Mouse (Mus musculus): ENCODE measurements around the gene Il17ra. TPM values are rescaled to one million over a fixed set of nuclear protein-coding genes. Genes with fewer than 3 reads are reported as not detected.

Il17ra gene
- total RNA-seq, 2 experiments from 2014 or later: 76.6 to 93.8 TPM

GRCm38 (mm10) chr6:120469770-120470169 lies 6.7 kb downstream of the Il17ra start:
- no peak for ATAC-seq (ENCODE audit: poor library complexity, severe bottlenecking)

DNA sequence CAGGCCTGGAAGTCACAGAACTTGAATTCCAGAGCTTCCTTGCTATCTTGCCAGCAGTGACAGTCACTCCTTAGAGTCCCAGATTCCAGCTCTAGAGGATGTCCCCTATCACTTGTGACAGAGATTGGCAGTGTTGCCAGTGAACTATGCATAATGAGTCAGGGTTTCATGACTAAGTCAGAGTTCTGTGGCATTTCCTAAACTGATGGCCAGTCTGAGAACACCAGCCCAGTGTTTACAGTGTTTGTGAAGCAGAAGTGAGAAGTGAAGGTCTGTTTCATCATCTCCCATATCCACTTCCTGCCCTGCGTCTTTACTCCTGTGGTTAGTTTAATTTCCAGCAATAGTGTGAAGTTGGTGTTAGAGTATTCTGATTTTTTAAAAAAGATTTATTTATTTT lies 7.6 kb downstream of the Il17ra start:
- ATAC-seq (ENCODE audit: poor library complexity, severe bottlenecking): peak; percentile 48

- peak; percentile 22 for ATAC-seq (ENCODE audit: poor library complexity, severe bottlenecking)
Observed at GRCm38 (mm10) chr6:120471991-120472441, 9.0 kb downstream of the Il17ra start.

- ATAC-seq (ENCODE audit: poor library complexity, severe bottlenecking): no peak
Observed at GRCm38 (mm10) chr6:120472455-120473140, 9.6 kb downstream of the Il17ra start.

DNA sequence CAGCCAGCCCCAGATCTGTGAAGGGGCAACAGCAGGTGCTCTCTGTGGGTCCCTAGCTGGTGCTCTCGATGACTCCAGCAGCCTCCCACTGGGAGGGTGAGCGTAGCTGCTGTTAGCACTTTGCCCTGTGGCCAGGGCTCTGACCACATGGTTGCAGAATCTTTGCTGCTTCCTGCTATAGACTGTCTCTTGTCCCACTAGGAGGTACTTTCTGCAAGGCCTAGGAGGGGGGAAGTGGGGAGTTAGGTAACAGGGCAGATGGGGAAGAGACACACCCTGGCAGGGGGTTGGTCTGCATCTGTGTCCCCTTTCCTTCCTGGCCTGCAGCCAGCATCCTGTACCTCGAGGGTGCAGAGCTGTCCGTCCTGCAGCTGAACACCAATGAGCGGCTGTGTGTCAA lies 10.4 kb downstream of the Il17ra start:
- ATAC-seq (ENCODE audit: poor library complexity, severe bottlenecking): peak; percentile 80

- no peak for ATAC-seq (ENCODE audit: poor library complexity, severe bottlenecking)
Observed at GRCm38 (mm10) chr6:120475288-120475687, 12.2 kb downstream of the Il17ra start.

DNA sequence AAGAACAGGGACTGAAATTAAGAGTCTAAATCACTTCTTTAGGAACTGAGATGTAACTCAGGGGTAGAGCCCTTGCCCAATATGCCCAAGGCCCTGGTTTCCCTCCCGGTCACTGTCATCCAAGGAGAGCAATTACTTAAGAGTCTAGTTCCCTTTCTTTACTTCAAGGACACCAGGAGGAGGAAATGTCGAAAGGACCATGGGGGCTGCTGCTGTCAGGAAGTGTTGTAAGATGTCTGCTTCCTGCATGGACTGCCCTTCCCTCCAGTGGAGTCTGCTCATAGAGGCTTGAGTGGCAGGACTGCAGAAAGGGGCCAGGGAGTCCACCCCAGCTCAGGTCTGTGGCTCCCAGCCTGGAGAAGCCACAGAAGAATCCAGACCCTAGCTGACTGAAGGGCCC lies 16.3 kb downstream of the Il17ra start:
- ATAC-seq (ENCODE audit: poor library complexity, severe bottlenecking): peak; percentile 81

GRCm38 (mm10) chr6:120480361-120480760 lies 17.3 kb downstream of the Il17ra start:
- ATAC-seq (ENCODE audit: poor library complexity, severe bottlenecking): no peak

DNA sequence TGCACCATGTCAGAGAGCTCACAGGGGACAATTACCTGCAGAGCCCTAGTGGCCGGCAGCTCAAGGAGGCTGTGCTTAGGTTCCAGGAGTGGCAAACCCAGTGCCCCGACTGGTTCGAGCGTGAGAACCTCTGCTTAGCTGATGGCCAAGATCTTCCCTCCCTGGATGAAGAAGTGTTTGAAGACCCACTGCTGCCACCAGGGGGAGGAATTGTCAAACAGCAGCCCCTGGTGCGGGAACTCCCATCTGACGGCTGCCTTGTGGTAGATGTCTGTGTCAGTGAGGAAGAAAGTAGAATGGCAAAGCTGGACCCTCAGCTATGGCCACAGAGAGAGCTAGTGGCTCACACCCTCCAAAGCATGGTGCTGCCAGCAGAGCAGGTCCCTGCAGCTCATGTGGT lies 18.5 kb downstream of the Il17ra start:
- no peak for ATAC-seq (ENCODE audit: poor library complexity, severe bottlenecking)

GRCm38 (mm10) chr6:120482021-120482420 lies 19.0 kb downstream of the Il17ra start:
- ATAC-seq (ENCODE audit: poor library complexity, severe bottlenecking): no peak

DNA sequence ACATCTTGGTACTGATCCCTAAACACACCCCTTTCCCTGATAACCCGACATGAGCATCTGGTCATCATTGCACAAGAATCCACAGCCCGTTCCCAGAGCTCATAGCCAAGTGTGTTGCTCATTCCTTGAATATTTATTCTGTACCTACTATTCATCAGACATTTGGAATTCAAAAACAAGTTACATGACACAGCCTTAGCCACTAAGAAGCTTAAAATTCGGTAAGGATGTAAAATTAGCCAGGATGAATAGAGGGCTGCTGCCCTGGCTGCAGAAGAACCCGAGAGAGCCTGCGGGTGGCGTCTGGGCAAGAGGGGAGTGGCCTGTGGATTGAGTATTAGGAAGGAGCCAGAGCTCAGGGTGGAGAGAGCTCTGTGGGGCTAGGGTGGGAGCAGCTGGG lies 19.7 kb downstream of the Il17ra start:
- no peak for ATAC-seq (ENCODE audit: poor library complexity, severe bottlenecking)

DNA sequence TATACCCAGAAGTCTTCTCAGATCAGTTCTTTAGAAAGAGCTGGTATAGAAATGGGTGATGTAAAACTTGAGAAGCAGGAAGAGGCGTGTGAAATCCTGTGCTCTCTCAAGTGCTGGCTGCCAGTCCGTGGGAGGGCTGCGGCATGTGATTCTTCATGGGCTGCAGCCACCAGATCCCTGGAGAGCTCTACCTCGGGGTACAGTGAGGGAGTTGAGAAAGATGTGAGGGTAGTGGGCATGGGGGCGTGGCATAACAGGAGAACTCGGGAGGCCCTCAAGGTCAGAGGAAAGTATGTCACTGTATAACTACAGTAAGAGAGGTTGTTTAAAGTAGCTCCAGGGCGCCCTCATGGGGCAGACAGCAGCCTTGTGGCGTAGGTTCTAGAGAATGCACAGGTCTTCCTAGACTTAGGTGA lies 20.2 kb downstream of the Il17ra start:
- peak; percentile 28 for ATAC-seq (ENCODE audit: poor library complexity, severe bottlenecking)

DNA sequence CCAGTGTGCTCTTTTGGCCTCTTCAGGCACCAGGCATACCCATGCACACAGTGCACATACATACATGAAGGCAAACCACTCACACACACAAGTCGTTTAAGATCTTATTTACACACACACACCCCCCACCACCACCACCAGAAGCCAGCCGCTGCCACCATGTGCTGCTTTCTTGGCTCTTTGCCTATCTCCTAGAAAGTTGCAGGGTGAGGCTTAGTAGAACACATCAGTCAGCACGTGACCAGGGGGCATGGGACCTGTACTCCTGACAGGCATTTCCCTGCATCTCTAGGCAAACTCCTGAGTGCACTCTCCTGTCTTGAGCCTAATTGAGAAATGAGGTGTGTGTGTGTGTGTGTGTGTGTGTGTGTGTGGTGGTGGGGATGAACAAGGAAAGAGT lies 22.0 kb downstream of the Il17ra start:
- no peak for ATAC-seq (ENCODE audit: poor library complexity, severe bottlenecking)

GRCm38 (mm10) chr6:120486051-120486510 lies 23.0 kb downstream of the Il17ra start:
- ATAC-seq (ENCODE audit: poor library complexity, severe bottlenecking): peak; percentile 39

DNA sequence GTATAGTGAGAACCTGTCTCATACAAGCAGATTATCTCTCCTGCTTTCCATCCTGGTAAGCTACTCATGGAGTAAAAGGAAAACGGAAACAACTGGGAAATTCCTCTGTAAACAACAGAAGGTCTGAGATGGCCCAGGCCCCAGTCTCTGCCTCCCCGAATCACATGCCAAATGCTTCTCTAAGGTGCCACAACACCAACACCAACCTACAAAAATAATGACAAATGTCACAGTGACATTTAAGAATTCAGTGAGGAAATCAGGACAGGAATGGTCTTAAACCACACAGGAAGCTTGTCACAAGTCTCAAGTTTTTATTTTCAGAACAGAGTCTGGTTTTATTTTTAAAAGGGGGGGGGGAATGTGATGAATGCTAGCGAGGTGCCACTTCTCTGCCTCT lies 25.6 kb downstream of the Il17ra start:
- ATAC-seq (ENCODE audit: poor library complexity, severe bottlenecking): no peak

DNA sequence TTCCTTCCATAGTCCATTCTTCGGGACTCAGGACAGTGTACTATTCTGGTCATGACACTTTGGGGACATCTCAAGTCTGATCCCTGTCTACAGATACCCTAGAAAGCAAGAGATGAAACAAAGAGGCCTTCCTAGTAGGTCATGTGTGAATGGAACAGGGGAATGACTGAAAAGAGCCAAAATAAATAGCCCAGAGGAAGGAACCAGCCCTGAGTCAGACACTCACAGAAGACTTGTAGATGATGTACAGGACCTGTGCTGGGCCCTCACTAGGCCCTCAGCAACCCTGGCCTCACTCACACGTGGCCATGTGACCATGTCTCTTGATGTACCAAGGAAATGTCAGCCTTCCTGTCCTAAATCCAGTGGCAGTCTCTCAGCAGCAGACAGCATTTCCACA lies 26.4 kb downstream of the Il17ra start:
- no peak for ATAC-seq (ENCODE audit: poor library complexity, severe bottlenecking)

GRCm38 (mm10) chr6:120491064-120491463 lies 28.0 kb downstream of the Il17ra start:
- no peak for ATAC-seq (ENCODE audit: poor library complexity, severe bottlenecking)

GRCm38 (mm10) chr6:120491862-120492498 lies 28.9 kb downstream of the Il17ra start:
- peak; percentile 25; the same call in 1 of the 2 replicates for ATAC-seq (ENCODE audit: poor library complexity, severe bottlenecking)

DNA sequence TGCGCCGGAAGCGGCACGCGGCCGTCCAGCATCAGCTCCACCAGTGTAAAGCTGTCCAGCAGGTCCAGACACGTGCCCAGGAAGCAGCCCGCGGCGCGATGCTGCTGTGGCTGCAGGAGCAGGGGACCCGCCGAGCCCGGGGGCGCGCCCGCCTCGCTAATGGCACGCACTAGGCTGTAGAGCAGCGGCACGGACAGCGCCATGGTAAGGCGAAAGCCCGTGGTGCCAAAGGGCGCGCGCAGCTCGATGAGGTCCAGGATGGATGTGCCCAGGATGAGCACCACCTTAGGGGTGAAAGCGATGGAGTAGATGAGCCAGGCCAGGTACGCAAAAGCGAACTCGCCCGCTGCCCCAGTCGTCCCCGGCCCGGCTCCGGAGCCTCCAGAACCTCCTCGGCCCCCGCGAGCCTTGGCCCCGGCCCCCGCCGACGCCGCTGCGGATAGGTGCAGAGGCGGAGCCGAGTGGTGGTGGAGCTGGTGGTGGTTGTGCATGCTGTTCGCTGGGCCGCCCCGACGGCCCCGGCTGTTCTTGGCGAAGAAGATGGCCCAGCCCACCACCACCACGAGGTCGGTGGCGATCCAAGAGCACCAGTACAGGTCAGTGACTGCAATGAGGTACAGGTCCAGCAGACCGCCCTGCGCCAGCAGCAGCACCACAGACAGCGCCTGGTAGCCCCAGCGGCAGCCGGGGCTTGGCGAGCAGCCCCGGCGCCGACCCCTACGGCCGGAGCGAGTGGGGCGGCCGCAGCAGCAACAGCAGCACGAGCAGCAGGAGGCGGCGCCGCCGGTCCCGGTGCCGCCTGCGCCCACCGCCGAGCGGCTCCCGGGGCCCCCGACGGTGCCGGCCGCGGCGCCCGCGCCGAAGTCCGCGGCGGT lies 29.7 kb downstream of the Il17ra start:
- no peak; the same call in none of the 2 replicates for ATAC-seq (ENCODE audit: poor library complexity, severe bottlenecking)

- ATAC-seq (ENCODE audit: poor library complexity, severe bottlenecking): 0 out of 2 replicates have a peak, but pooled peaks have one; percentile 9
Observed at GRCm38 (mm10) chr6:120493374-120494181, 30.5 kb downstream of the Il17ra start, which contains the start of gene Tmem121b. TSS of gene Tmem121b (minus strand) at chr6:120493807.

Data from megakaryocyte, adult 5-6 weeks (primary cell).